Mouse (Mus musculus): ENCODE measurements around the gene Tex13c2. TPM values are rescaled to one million over a fixed set of nuclear protein-coding genes. Genes with fewer than 3 reads are reported as not detected.

Tex13c2 gene
- polyA plus RNA-seq (2014; fragmentation: Nextera tagmentation; extraction: Ambion mirVana): not detected in 2 replicates

DNA sequence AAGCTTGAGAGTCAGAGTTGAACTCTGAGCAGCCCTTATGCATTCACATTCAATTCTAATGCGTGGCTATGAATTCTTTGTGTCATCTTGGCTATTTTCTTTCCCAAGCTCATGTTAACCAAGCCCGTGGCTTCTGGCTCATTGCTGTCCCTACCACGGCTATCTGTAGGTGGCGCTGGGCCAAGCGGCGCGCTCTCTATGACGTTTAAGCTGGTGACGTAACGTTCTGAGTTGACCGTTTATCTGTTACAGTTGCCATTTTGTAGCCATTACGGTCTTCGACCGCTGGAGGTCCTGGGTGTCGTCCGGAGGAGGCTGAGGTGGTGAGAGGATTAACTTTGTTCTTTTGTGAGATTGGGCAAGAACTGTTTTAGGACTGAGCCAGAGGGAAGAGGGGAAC lies at the start of gene Tex13c2:
Gene Tex13c2, plus strand, starts transcription at position 246 of the 400 bp plus-strand sequence.
- WGBS: 90% methylated on average over 16 of the region's 16 CpGs
- ATAC-seq (ENCODE audit: low read depth): no peak
- H3K9me3 ChIP-seq (ENCODE audit: control insufficient read depth, low read length): no peaks in the 10 kb centered on the region
- no peaks in the 10 kb centered on the region for H3K27me3 ChIP-seq (ENCODE audit: control insufficient read depth, insufficient read depth, low read length)
- H3K4me1 ChIP-seq (ENCODE audit: control insufficient read depth, insufficient read depth, low read length): no peaks in the 10 kb centered on the region
- H3K36me3 ChIP-seq (ENCODE audit: control insufficient read depth, insufficient read depth, low read length): no peaks in the 10 kb centered on the region
- no peak within 1 kb of the TSS for H3K4me3 ChIP-seq (ENCODE audit: low read depth, low read length)
- H3K9ac ChIP-seq (replicated peaks; ENCODE audit: low read depth, low read length): no peak within 1 kb of the TSS
- no peak within 1 kb of the TSS for H3K4me2 ChIP-seq (ENCODE audit: low read depth, low read length)
- H3K27ac ChIP-seq (ENCODE audit: low read depth, low read length): no peak within 1 kb of the TSS

DNA sequence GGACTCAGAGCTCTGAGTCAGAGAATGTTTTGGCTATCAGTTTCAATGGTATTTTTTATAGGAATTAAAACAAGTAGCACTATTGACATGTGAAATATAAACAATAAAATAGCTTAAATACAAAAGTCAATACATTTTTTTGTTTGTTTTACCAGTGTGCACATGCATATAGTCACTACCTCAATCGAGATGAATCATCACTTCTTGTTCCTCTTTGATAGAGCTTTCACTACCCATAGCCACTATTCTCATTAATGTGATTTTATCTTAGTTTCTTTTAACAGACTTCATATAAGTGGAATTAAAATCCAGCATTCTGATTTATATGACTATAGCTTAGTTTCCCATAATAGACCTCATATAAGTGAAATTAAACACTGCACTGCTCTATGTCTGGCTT lies 39.2 kb upstream of the Tex13c2 start:
- H3K4me3 ChIP-seq (ENCODE audit: low read depth, low read length): no peak overlapping the region
- no peaks in the 10 kb centered on the region for H3K36me3 ChIP-seq (ENCODE audit: control insufficient read depth, insufficient read depth, low read length)
- no peak overlapping the region for H3K27ac ChIP-seq (ENCODE audit: low read depth, low read length)
- no peaks in the 10 kb centered on the region for H3K27me3 ChIP-seq (ENCODE audit: control insufficient read depth, insufficient read depth, low read length)
- WGBS: 84% methylated on average over 1 of the region's 1 CpGs
- no peaks in the 10 kb centered on the region for H3K4me1 ChIP-seq (ENCODE audit: control insufficient read depth, insufficient read depth, low read length)
- no peak for ATAC-seq (ENCODE audit: low read depth)
- H3K9ac ChIP-seq (replicated peaks; ENCODE audit: low read depth, low read length): no peak overlapping the region
- no peak overlapping the region for H3K4me2 ChIP-seq (ENCODE audit: low read depth, low read length)
- no peaks in the 10 kb centered on the region for H3K9me3 ChIP-seq (ENCODE audit: control insufficient read depth, low read length)

DNA sequence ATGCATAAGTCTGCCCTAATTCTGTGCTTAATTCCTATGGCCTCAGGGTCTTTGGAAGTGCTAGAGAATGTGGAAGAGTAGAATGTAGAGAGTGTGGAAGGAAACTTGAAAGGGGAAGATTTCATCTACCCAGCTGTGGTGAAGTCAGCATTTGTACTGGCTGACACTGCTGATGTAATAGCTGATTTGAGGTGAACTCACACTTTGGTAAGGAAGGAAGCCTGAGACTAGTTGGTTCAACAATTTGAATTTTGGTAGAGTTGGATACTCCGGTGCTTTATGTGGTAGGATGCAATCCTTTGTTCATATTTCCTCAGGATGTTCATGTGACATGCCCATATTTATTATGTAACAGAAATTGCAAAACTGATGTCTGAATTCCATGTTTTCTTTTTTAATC lies 36.5 kb upstream of the Tex13c2 start:
- no peak overlapping the region for H3K4me3 ChIP-seq (ENCODE audit: low read depth, low read length)
- H3K4me1 ChIP-seq (ENCODE audit: control insufficient read depth, insufficient read depth, low read length): no peaks in the 10 kb centered on the region
- ATAC-seq (ENCODE audit: low read depth): no peak
- H3K27me3 ChIP-seq (ENCODE audit: control insufficient read depth, insufficient read depth, low read length): no peaks in the 10 kb centered on the region
- no peaks in the 10 kb centered on the region for H3K9me3 ChIP-seq (ENCODE audit: control insufficient read depth, low read length)
- H3K27ac ChIP-seq (ENCODE audit: low read depth, low read length): no peak overlapping the region
- WGBS: 100% methylated on average over 1 of the region's 1 CpGs
- no peak overlapping the region for H3K4me2 ChIP-seq (ENCODE audit: low read depth, low read length)
- no peaks in the 10 kb centered on the region for H3K36me3 ChIP-seq (ENCODE audit: control insufficient read depth, insufficient read depth, low read length)
- H3K9ac ChIP-seq (replicated peaks; ENCODE audit: low read depth, low read length): no peak overlapping the region

DNA sequence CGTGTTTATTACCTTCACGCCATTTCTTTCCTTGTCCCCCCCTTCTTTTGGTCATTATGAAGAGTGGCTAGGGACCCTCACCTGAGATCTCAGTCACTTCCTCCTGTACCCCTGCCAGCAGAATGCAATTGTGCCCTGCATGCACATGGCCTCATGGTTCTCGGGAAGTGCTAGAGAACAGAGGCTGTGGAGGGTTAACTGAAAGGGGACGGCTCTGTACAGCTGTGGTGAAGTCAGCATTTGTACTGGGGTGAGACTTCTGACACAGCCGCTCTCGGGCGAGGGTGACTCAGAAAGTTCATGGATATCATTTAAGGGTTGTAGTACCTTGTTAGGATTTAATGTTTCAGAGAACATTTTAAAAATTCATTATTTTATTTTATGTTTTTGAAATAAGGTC lies 35.0 kb upstream of the Tex13c2 start:
- Histone ChIP-seq H3K36me3 (ENCODE audit: control insufficient read depth, insufficient read depth, low read length) (no peaks in the 10 kb centered on the region), H3K27ac (ENCODE audit: low read depth, low read length) (no peak overlapping the region), H3K4me3 (ENCODE audit: low read depth, low read length) (no peak overlapping the region), H3K9me3 (ENCODE audit: control insufficient read depth, low read length) (no peaks in the 10 kb centered on the region), H3K27me3 (ENCODE audit: control insufficient read depth, insufficient read depth, low read length) (no peaks in the 10 kb centered on the region), H3K4me2 (ENCODE audit: low read depth, low read length) (no peak overlapping the region), H3K9ac (replicated peaks; ENCODE audit: low read depth, low read length) (no peak overlapping the region), H3K4me1 (ENCODE audit: control insufficient read depth, insufficient read depth, low read length) (no peaks in the 10 kb centered on the region)
- no peak for ATAC-seq (ENCODE audit: low read depth)
- WGBS: 79% methylated on average over 7 of the region's 7 CpGs

DNA sequence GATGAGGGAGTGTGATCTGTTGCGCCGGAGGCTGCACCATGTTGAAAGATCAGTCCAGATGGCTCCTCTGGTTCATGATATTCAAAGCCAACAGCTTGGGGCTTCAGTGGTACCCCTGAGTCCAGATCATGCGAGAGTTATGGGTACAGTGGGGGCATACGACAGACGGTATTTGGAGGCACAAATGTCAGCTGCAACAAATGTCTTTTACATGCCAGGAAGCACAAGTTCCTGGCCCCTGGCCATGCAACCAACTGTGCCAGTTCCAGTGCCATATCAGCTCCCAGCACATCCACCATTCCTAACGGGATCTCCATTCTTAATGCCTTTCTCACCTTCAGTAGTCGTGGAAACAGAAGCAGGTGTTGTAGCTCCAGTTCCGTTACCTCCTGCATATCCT lies 845 bp downstream of the Tex13c2 start:
- Histone ChIP-seq H3K36me3 (ENCODE audit: control insufficient read depth, insufficient read depth, low read length) (no peaks in the 10 kb centered on the region), H3K27ac (ENCODE audit: low read depth, low read length) (no peak overlapping the region), H3K4me1 (ENCODE audit: control insufficient read depth, insufficient read depth, low read length) (no peaks in the 10 kb centered on the region), H3K4me3 (ENCODE audit: low read depth, low read length) (no peak overlapping the region), H3K4me2 (ENCODE audit: low read depth, low read length) (no peak overlapping the region), H3K27me3 (ENCODE audit: control insufficient read depth, insufficient read depth, low read length) (no peaks in the 10 kb centered on the region), H3K9me3 (ENCODE audit: control insufficient read depth, low read length) (no peaks in the 10 kb centered on the region), H3K9ac (replicated peaks; ENCODE audit: low read depth, low read length) (no peak overlapping the region)
- WGBS: 96% methylated on average over 8 of the region's 8 CpGs
- no peak for ATAC-seq (ENCODE audit: low read depth)

DNA sequence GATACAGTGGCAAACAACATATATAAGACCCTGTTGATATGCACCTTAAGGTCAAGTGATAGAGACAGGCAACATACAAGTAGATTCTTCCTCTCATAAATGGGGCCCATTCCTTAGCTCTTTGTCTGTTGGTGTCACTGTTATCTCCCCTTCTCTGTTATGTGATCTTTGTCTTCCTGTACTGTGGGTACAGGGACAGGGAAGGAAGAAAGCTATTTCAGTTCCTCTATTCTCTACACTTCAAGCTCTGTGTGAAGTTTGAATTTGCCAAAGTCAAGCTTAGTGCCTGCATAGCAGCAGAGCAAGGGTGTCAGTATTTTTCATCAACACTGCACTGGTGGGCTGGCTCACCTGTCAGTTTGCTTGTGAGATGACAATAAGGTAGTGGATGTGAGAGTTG lies 11.0 kb downstream of the Tex13c2 start:
- Histone ChIP-seq H3K4me1 (ENCODE audit: control insufficient read depth, insufficient read depth, low read length) (no peaks in the 10 kb centered on the region), H3K9ac (replicated peaks; ENCODE audit: low read depth, low read length) (no peak overlapping the region), H3K4me2 (ENCODE audit: low read depth, low read length) (no peak overlapping the region), H3K4me3 (ENCODE audit: low read depth, low read length) (no peak overlapping the region), H3K27me3 (ENCODE audit: control insufficient read depth, insufficient read depth, low read length) (no peaks in the 10 kb centered on the region), H3K36me3 (ENCODE audit: control insufficient read depth, insufficient read depth, low read length) (no peaks in the 10 kb centered on the region), H3K27ac (ENCODE audit: low read depth, low read length) (no peak overlapping the region), H3K9me3 (ENCODE audit: control insufficient read depth, low read length) (no peaks in the 10 kb centered on the region)
- ATAC-seq (ENCODE audit: low read depth): no peak

DNA sequence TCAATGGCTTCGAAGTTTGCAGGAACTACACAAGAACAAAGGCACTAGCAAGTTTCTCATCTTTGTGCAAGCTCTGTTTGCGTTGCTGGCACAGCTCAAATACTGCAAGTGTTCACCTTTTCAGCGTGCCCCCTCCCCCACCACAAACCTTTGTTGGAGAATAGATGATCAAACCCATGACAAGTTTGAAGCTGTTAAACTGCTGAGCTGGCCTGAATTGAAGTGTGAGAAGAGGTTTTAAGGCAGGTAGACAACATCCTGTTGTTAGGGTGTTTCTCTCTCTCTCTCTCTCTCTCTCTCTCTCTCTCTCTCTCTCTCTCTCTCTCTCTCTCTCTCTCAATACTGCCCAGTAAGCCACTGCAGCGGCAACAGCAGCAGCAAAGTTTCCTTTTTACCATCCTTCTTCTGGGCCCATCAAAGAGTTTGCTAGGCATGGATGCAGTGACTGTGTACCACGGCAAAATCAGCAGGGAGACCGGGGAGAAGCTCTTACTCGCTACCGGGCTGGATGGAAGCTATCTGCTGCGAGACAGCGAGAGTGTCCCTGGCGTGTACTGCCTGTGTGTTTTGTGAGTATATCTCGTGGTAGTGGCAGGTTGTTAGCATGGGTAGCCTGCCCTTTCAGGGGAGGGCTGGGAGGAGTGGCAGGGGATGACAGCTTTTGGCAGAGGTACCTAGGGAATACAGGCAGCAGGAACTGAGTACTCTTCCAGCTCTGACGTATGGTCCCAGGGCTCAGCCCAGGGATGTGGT lies 13.0 kb downstream of the Tex13c2 start, which contains the start of gene Sh2d1a:
Gene Sh2d1a, plus strand, starts transcription at position 163 of the 753 bp plus-strand sequence.
- H3K36me3 ChIP-seq (ENCODE audit: control insufficient read depth, insufficient read depth, low read length): no peaks in the 10 kb centered on the region
- no peak within 1 kb of the TSS for H3K9ac ChIP-seq (replicated peaks; ENCODE audit: low read depth, low read length)
- WGBS: 75% methylated on average over 13 of the region's 13 CpGs
- H3K4me3 ChIP-seq (ENCODE audit: low read depth, low read length): no peak within 1 kb of the TSS
- no peak within 1 kb of the TSS for H3K4me2 ChIP-seq (ENCODE audit: low read depth, low read length)
- H3K9me3 ChIP-seq (ENCODE audit: control insufficient read depth, low read length): no peaks in the 10 kb centered on the region
- H3K27ac ChIP-seq (ENCODE audit: low read depth, low read length): no peak within 1 kb of the TSS
- no peaks in the 10 kb centered on the region for H3K4me1 ChIP-seq (ENCODE audit: control insufficient read depth, insufficient read depth, low read length)
- ATAC-seq (ENCODE audit: low read depth): no peak
- no peaks in the 10 kb centered on the region for H3K27me3 ChIP-seq (ENCODE audit: control insufficient read depth, insufficient read depth, low read length)

DNA sequence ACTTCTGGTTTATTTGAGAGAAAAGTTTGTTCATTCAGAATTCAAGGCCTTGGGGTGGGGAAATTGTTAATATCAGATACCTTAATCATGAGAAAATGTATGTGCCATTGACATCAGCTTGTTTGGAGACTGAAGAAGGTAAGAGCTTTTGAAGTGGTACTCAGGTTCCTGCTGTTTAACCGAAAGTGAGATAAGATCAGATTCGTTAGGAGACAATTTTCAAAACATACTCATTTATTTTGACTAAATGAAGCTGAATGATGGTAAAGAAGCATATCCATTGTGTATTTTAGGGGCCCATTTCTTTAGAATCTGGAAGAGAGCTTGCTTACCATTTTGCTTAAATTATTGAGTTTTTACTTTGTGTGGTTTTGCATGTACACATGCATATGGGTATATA lies 21.6 kb downstream of the Tex13c2 start:
- Histone ChIP-seq H3K27ac (ENCODE audit: low read depth, low read length) (no peak overlapping the region), H3K4me2 (ENCODE audit: low read depth, low read length) (no peak overlapping the region), H3K9ac (replicated peaks; ENCODE audit: low read depth, low read length) (no peak overlapping the region), H3K4me1 (ENCODE audit: control insufficient read depth, insufficient read depth, low read length) (no peaks in the 10 kb centered on the region), H3K36me3 (ENCODE audit: control insufficient read depth, insufficient read depth, low read length) (no peaks in the 10 kb centered on the region), H3K9me3 (ENCODE audit: control insufficient read depth, low read length) (no peaks in the 10 kb centered on the region), H3K27me3 (ENCODE audit: control insufficient read depth, insufficient read depth, low read length) (no peaks in the 10 kb centered on the region), H3K4me3 (ENCODE audit: low read depth, low read length) (no peak overlapping the region)
- ATAC-seq (ENCODE audit: low read depth): no peak
- WGBS: 88% methylated on average over 2 of the region's 2 CpGs

DNA sequence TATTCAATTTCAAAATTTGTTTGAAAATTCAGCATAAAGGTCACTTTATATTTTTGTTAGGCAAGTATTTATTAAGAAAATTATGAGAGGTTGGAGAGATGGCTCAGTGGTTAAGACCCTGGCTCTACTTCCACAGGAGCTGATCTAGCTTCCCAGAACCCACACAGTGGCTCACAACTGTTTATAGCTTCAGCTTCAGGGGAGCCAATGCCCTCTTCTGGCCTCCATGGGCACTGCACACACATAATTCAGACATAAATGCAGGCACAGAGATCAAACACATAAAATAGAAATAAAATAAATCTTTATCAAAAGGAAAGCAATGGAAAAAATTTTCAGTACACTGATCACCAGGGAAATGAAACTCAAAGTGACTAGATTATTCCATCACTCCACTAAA lies 23.1 kb downstream of the Tex13c2 start:
- no peak for ATAC-seq (ENCODE audit: low read depth)
- H3K36me3 ChIP-seq (ENCODE audit: control insufficient read depth, insufficient read depth, low read length): no peaks in the 10 kb centered on the region
- H3K4me2 ChIP-seq (ENCODE audit: low read depth, low read length): no peak overlapping the region
- H3K4me3 ChIP-seq (ENCODE audit: low read depth, low read length): no peak overlapping the region
- no peaks in the 10 kb centered on the region for H3K9me3 ChIP-seq (ENCODE audit: control insufficient read depth, low read length)
- H3K9ac ChIP-seq (replicated peaks; ENCODE audit: low read depth, low read length): no peak overlapping the region
- no peaks in the 10 kb centered on the region for H3K27me3 ChIP-seq (ENCODE audit: control insufficient read depth, insufficient read depth, low read length)
- H3K27ac ChIP-seq (ENCODE audit: low read depth, low read length): no peak overlapping the region
- no peaks in the 10 kb centered on the region for H3K4me1 ChIP-seq (ENCODE audit: control insufficient read depth, insufficient read depth, low read length)
